Mouse (Mus musculus): ENCODE data around the gene Npy.

DNA sequence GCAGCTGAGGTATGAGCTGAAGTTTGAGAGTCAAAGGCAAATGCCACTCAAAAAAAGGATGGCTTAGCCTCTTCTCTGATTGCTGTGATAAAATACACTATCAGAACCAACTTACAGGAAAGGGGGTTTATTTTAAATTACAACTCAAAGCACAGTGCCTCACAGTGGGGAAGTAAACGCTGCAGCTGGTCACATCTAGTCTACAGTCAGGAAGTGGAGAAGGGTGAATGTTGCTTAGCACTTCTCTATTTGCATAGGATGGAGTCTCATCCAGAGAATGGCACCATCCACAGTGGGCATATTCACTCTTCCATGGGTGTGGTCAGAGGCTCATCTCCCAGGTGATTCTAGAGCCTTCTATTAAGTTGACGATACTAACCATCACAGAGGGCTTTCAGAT is 9.1 kb downstream of the Npy start:
- TF ChIP-seq CTCF (IDR thresholded peaks at IDR 0.05; ENCODE audit: extremely low read depth, insufficient read depth, insufficient read length, insufficient replicate concordance), result no peak
- TF ChIP-seq POLR2A (IDR thresholded peaks at IDR 0.05; ENCODE audit: low read depth, low read length), result no peak

All from spleen, adult 2 months (tissue).